Mouse (Mus musculus) lung, postnatal 0 days (tissue): ENCODE results near the gene Trim40. TPM values are rescaled to one million over a fixed set of nuclear protein-coding genes. Genes with fewer than 3 reads are reported as not detected.

Source experiments
- ATAC-seq: fragments of 200-750 bp; cut with Nextera tagmentation; 2 replicates; pipeline ENCODE4 v1.8.0; 2017; ENCODE audit warnings: moderate library complexity
- DNase-seq: peaks from one replicate; pipeline ENCODE4 v3.0.0-alpha.2; 2016; ENCODE audit warnings: low spot score
- H3K27ac ChIP-seq: fragments of 300-500 bp; sonication (generic); 2 replicates; pipeline ENCODE4 v1.5.1; 2014; ENCODE audit warnings: antibody characterized with exemption, mild to moderate bottlenecking, low read length, mixed read lengths
- H3K27me3 ChIP-seq: fragments of 300-500 bp; sonication (generic); replicated peaks from 2 replicates; pipeline ENCODE4 v1.6.1; 2014; ENCODE audit warnings: low read length, mixed read lengths; ENCODE audit not compliant: insufficient read depth
- H3K36me3 ChIP-seq: fragments of 300-500 bp; sonication (generic); 2 replicates; pipeline ENCODE4 v1.6.1; 2014; ENCODE audit warnings: low read length, mixed read lengths; ENCODE audit not compliant: insufficient read depth
- H3K4me1 ChIP-seq: fragments of 300-500 bp; sonication (generic); 2 replicates; pipeline ENCODE4 v1.6.1; 2014; ENCODE audit warnings: antibody characterized with exemption, low read depth, low read length, mixed read lengths; ENCODE audit not compliant: insufficient read depth
- H3K4me2 ChIP-seq: fragments of 300-500 bp; sonication (generic); replicated peaks from 2 replicates; pipeline ENCODE4 v1.6.1; 2014; ENCODE audit warnings: low read depth, mild to moderate bottlenecking, low read length, moderate library complexity, mixed read lengths
- H3K4me3 ChIP-seq: fragments of 300-500 bp; sonication (generic); 2 replicates; pipeline ENCODE4 v1.5.1; 2014; ENCODE audit warnings: low read depth, low read length
- H3K9ac ChIP-seq: fragments of 300-500 bp; sonication (generic); replicated peaks from 2 replicates; pipeline ENCODE4 v1.6.1; 2014; ENCODE audit warnings: low read depth, mild to moderate bottlenecking
- H3K9me3 ChIP-seq: fragments of 300-500 bp; sonication (generic); 2 replicates; pipeline ENCODE4 v1.6.1; 2016; ENCODE audit warnings: low read length, mixed read lengths
- CTCF ChIP-seq: IDR thresholded peaks from 2 replicates; pipeline ENCODE4 v1.5.1; 2016; ENCODE audit warnings: antibody characterized with exemption, mild to moderate bottlenecking
- EP300 ChIP-seq: IDR thresholded peaks from 2 replicates; pipeline ENCODE4 v1.6.1; 2016; ENCODE audit warnings: antibody characterized with exemption, mild to moderate bottlenecking, control low read depth
- WGBS: fragments of 180-500 bp; shearing (Covaris S2); extraction: QIAGEN DNeasy Blood & Tissue Kit; methylation state at CpG from one replicate; pipeline ENCODE4 v1.1.7; 2014; 5-methylcytosine and 5-hydroxymethylcytosine counted together
- polyA plus RNA-seq: library from polyadenylated mRNA; unstranded; fragments of >200 nt; fragmentation: Nextera tagmentation; extraction: Ambion mirVana; gene quantifications from 2 replicates; pipeline ENCODE4 v1.2.1, GENCODE M21; 2015

Trim40 gene
- polyA plus RNA-seq, 1 experiment from 2014 or later, result not detected

- 27% methylated on average over 10 of the region's 10 CpGs for WGBS
- no peak for ATAC-seq
These were observed 37.7 kb upstream of the Trim40 start for GRCm38 (mm10) chr17:36927496-36928120.

GRCm38 (mm10) chr17:36923491-36923890 lies 33.6 kb upstream of the Trim40 start:
- TF ChIP-seq CTCF (no peak), EP300 (no peak)
- no peaks in the 10 kb centered on the region for H3K36me3 ChIP-seq
- 53% methylated on average over 4 of the region's 4 CpGs for WGBS
- no peaks in the 10 kb centered on the region for H3K4me1 ChIP-seq
- ATAC-seq (no peak), DNase-seq (no peak)
- no peak overlapping the region for H3K4me2 ChIP-seq
- H3K27ac ChIP-seq, result no peak overlapping the region
- no peak overlapping the region for H3K9ac ChIP-seq
- H3K27me3 ChIP-seq, result no peaks in the 10 kb centered on the region
- no peak overlapping the region for H3K4me3 ChIP-seq
- no peaks in the 10 kb centered on the region for H3K9me3 ChIP-seq

More at GRCm38 (mm10) chr17:36927496-36928120, 37.7 kb upstream of the Trim40 start:
- H3K36me3 ChIP-seq, result no peaks in the 10 kb centered on the region
- H3K4me2 ChIP-seq, result no peak overlapping the region
- no peaks in the 10 kb centered on the region for H3K27me3 ChIP-seq
- no peaks in the 10 kb centered on the region for H3K9me3 ChIP-seq
- TF ChIP-seq EP300, result no peak
- TF ChIP-seq CTCF, result no peak
- no peak overlapping the region for H3K4me3 ChIP-seq
- H3K27ac ChIP-seq, result no peak overlapping the region
- DNase-seq, result no peak
- no peak overlapping the region for H3K9ac ChIP-seq
- H3K4me1 ChIP-seq, result peaks cover 7% of the 10 kb centered on the region; the same call in 1 of the 2 replicates

DNA sequence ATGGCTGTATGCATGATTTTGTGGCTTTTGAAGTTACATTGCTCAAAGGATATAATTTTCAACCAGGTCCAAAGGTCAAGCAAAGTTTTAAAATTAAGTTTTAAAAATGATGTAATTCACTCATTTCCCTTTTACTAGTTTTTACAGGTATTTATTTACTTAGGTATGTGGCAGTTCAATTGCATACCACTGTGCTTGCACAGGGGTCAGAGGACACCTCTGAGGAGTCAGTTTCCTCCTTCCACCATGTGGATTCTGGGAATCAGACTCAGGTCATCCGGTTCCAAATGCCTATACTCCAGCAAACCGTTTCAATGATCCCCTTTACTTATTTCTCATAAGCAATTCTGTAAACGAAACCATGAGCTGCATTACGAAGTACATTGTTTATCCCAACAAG lies 32.8 kb upstream of the Trim40 start:
- Histone ChIP-seq H3K27me3 (no peaks in the 10 kb centered on the region), H3K27ac (no peak overlapping the region)
- WGBS, result 70% methylated on average over 4 of the region's 4 CpGs

DNA sequence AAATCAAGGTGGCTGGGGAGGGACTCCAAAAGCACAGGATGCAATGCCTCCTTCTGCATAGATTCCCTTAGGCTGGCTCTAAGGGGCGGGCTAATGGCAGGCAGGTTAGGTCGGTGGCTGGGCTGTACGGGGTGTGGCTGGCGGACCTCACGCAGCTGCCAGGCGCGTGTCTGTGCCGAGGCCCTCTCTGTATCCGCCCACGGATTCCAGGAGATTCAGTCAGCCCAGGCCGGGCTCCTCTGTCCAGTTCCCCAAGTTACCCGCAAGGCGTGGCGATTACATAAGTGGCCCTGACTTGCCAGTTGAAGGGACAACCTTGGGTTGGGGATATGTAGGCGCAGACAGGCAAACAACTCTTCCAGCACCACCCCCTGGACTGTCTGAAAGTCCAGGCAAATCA lies 30.3 kb upstream of the Trim40 start:
- Histone ChIP-seq H3K9ac (no peak overlapping the region), H3K4me3 (no peak overlapping the region), H3K4me1 (no peaks in the 10 kb centered on the region), H3K36me3 (no peaks in the 10 kb centered on the region), H3K4me2 (no peak overlapping the region), H3K27me3 (no peaks in the 10 kb centered on the region), H3K9me3 (no peaks in the 10 kb centered on the region), H3K27ac (no peak overlapping the region)
- DNase-seq (peak; percentile 65), ATAC-seq (peak; percentile 86)
- TF ChIP-seq CTCF (no peak), EP300 (no peak)
- WGBS, result 37% methylated on average over 15 of the region's 15 CpGs

More for the DNA sequence above, 32.8 kb upstream of the Trim40 start:
- no peaks in the 10 kb centered on the region for H3K36me3 ChIP-seq
- H3K4me3 ChIP-seq, result no peak overlapping the region
- no peaks in the 10 kb centered on the region for H3K9me3 ChIP-seq
- DNase-seq (no peak), ATAC-seq (no peak)
- TF ChIP-seq CTCF, result no peak
- no peak for TF ChIP-seq EP300
- H3K4me1 ChIP-seq, result no peaks in the 10 kb centered on the region
- no peak overlapping the region for H3K4me2 ChIP-seq
- H3K9ac ChIP-seq, result no peak overlapping the region

GRCm38 (mm10) chr17:36915076-36915475 lies 25.2 kb upstream of the Trim40 start:
- Histone ChIP-seq H3K27me3 (no peaks in the 10 kb centered on the region), H3K9ac (no peak overlapping the region), H3K9me3 (no peaks in the 10 kb centered on the region), H3K4me2 (no peak overlapping the region), H3K4me3 (no peak overlapping the region), H3K4me1 (no peaks in the 10 kb centered on the region), H3K36me3 (no peaks in the 10 kb centered on the region), H3K27ac (no peak overlapping the region)
- peak; percentile 90 for TF ChIP-seq CTCF
- no peak for TF ChIP-seq EP300
- DNase-seq (peak; percentile 61), ATAC-seq (no peak)
- WGBS, result 12% methylated on average over 9 of the region's 9 CpGs

GRCm38 (mm10) chr17:36914108-36914507 lies 24.2 kb upstream of the Trim40 start:
- Histone ChIP-seq H3K4me3 (no peak overlapping the region), H3K9ac (no peak overlapping the region), H3K4me1 (no peaks in the 10 kb centered on the region), H3K4me2 (no peak overlapping the region), H3K27ac (no peak overlapping the region), H3K27me3 (no peaks in the 10 kb centered on the region), H3K36me3 (no peaks in the 10 kb centered on the region), H3K9me3 (no peaks in the 10 kb centered on the region)
- DNase-seq (peak; percentile 87), ATAC-seq (no peak)
- TF ChIP-seq EP300 (no peak), CTCF (peak; percentile 84)
- 9% methylated on average over 2 of the region's 2 CpGs for WGBS
